Mouse (Mus musculus) heart, adult 18-20 months (tissue): ENCODE data around the gene Tm9sf4. TPM values are rescaled to one million over a fixed set of nuclear protein-coding genes. Genes with fewer than 3 reads are reported as not detected.
A peak's percentile ranks its signal among the peaks of the same experiment; 100 is the strongest.

Source experiments
- DNase-seq, 2 experiments: peaks; one replicate each; pipeline ENCODE4 v3.0.0; 2021 to 2022; ENCODE audit warnings: mixed read lengths in 1 of 2
- total RNA-seq, 2 experiments: library from RNA; stranded (reverse); gene quantifications; 2 replicates each; pipeline ENCODE4 v1.2.3; 2021

Tm9sf4 gene
- total RNA-seq, 2 experiments from 2014 or later, result 36.6 to 44.4 TPM

GRCm38 (mm10) chr2:153215421-153215820, 54.3 kb downstream of the Tm9sf4 start:
- DNase-seq, result no peak

GRCm38 (mm10) chr2:153217826-153218340, 56.8 kb downstream of the Tm9sf4 start:
- DNase-seq, result no peak

- no peak for DNase-seq
Measured at GRCm38 (mm10) chr2:153218516-153218915, 57.4 kb downstream of the Tm9sf4 start.

GRCm38 (mm10) chr2:153221620-153222019, 60.5 kb downstream of the Tm9sf4 start:
- DNase-seq, result no peak

- DNase-seq, result no peak
Measured at GRCm38 (mm10) chr2:153222130-153222529, 61.0 kb downstream of the Tm9sf4 start.

GRCm38 (mm10) chr2:153222566-153222965, 61.5 kb downstream of the Tm9sf4 start:
- DNase-seq, result no peak

- peak; percentile 53 to 56 for DNase-seq
Measured at GRCm38 (mm10) chr2:153224946-153225594, 64.0 kb downstream of the Tm9sf4 start, which contains the start of gene Tspyl3. Gene Tspyl3 (minus strand): TSS chr2:153225441.

- no peak for DNase-seq
Measured at GRCm38 (mm10) chr2:153225595-153225953, 64.5 kb downstream of the Tm9sf4 start.

GRCm38 (mm10) chr2:153227959-153228358, 66.9 kb downstream of the Tm9sf4 start:
- DNase-seq, result no peak

- DNase-seq, result peak in 1 of 2 experiments; percentile 22
Measured at GRCm38 (mm10) chr2:153228523-153228922, 67.4 kb downstream of the Tm9sf4 start.

- no peak for DNase-seq
Measured at GRCm38 (mm10) chr2:153237193-153237592, 76.1 kb downstream of the Tm9sf4 start.

- no peak for DNase-seq
Measured at GRCm38 (mm10) chr2:153237891-153238290, 76.8 kb downstream of the Tm9sf4 start.

- DNase-seq, result no peak
Measured at GRCm38 (mm10) chr2:153238406-153238805, 77.3 kb downstream of the Tm9sf4 start.

GRCm38 (mm10) chr2:153239021-153239859, 78.1 kb downstream of the Tm9sf4 start:
- no peak for DNase-seq

GRCm38 (mm10) chr2:153239860-153240480, 78.9 kb downstream of the Tm9sf4 start:
- DNase-seq, result no peak

GRCm38 (mm10) chr2:153240701-153241235, 79.7 kb downstream of the Tm9sf4 start:
- peak; percentile 28 to 42 for DNase-seq

GRCm38 (mm10) chr2:153241250-153242014, 80.3 kb downstream of the Tm9sf4 start, which contains the start of the genes Plagl2 and Pofut1:
Gene Plagl2 (minus strand): TSS chr2:153241426.
Gene Pofut1 (plus strand): TSS chr2:153241533.
- peak; percentile 92 to 94 for DNase-seq

GRCm38 (mm10) chr2:153242156-153242555, 81.1 kb downstream of the Tm9sf4 start:
- DNase-seq, result no peak

- no peak for DNase-seq
Measured at GRCm38 (mm10) chr2:153249751-153250150, 88.6 kb downstream of the Tm9sf4 start.

- DNase-seq, result no peak
Measured at GRCm38 (mm10) chr2:153256604-153257003, 95.5 kb downstream of the Tm9sf4 start.
